In the genomic region with DNA sequence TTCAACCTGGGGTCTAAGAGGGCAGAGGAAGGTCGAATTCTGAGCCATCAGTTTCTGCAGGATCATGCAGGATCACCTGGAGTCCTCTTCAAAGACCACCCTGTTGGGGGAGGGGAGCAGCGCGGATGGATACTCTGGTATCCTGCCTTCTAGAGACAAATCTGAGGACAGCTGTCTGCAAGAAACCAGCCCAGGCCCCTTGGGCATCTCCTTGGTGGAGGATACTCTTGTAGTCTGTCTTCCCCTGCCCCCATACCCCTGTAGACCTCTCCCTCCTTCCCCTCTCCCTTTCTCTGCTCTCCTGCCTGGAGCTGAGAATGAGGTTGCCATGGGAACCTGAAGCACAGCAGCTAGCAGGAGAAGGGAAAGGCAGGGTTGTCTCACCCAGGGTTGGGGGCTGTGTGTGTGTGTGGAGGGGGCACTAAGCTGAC, we compare ENCODE assay signal across 8 mouse cellular contexts. TPM values are rescaled to one million over a fixed set of nuclear protein-coding genes. Genes with fewer than 3 reads are reported as not detected.
DNase-seq lines count a peak whose midpoint lies in the region; ATAC-seq and TF ChIP-seq lines count a peak whose summit lies in the region.

No protein-coding gene starts in this region.

- no peaks in the 10 kb centered on the region for H3K27me3 ChIP-seq in embryonic facial prominence, embryonic 10.5 days (replicated peaks; ENCODE audit: low read depth, poor library complexity, severe bottlenecking)
- no peaks in the 10 kb centered on the region for H3K27me3 ChIP-seq in intestine, embryonic 14.5 days (replicated peaks; ENCODE audit: control insufficient read depth, insufficient read depth, low read length)
- no peaks in the 10 kb centered on the region for H3K27me3 ChIP-seq in neural tube, embryonic 14.5 days (ENCODE audit: control insufficient read depth, insufficient read depth, low read length)

- no peaks in the 10 kb centered on the region for H3K9me3 ChIP-seq in embryonic facial prominence, embryonic 10.5 days
- no peaks in the 10 kb centered on the region for H3K9me3 ChIP-seq in intestine, embryonic 14.5 days (ENCODE audit: control insufficient read depth, low read length)
- H3K9me3 ChIP-seq in neural tube, embryonic 14.5 days (ENCODE audit: control insufficient read depth, low read length) = no peaks in the 10 kb centered on the region

- no peak for DNase-seq in left cerebral cortex, adult 2 months (ENCODE audit: extremely low spot score in 1 of 2, low spot score in 2 of 2)
- no peak for DNase-seq in left cerebral cortex, postnatal 36 days (ENCODE audit: low spot score in 2 of 2)
- peak; percentile 75 for DNase-seq in embryonic facial prominence, embryonic 10.5 days (ENCODE audit: low spot score)
- DNase-seq in intestine, embryonic 14.5 days (ENCODE audit: low spot score) = no peak

- H3K4me1 ChIP-seq in embryonic facial prominence, embryonic 10.5 days = peaks cover 99% of the 10 kb centered on the region
- H3K4me1 ChIP-seq in intestine, embryonic 14.5 days (replicated peaks; ENCODE audit: control insufficient read depth, insufficient read depth, low read length) = peaks cover 72% of the 10 kb centered on the region
- peaks cover 42% of the 10 kb centered on the region for H3K4me1 ChIP-seq in neural tube, embryonic 14.5 days (ENCODE audit: control insufficient read depth, insufficient read depth, low read length)

- whole genome bisulfite sequencing in embryonic facial prominence, embryonic 10.5 days = 21% methylated on average over 3 of the region's 3 CpGs
- WGBS in intestine, embryonic 14.5 days = 38% methylated on average over 3 of the region's 3 CpGs
- WGBS in neural tube, embryonic 14.5 days = 37% methylated on average over 3 of the region's 3 CpGs

- H3K9ac ChIP-seq in intestine, embryonic 14.5 days (ENCODE audit: low read length) = peak overlapping the region; percentile 3; the same call in 1 of the 2 replicates
- H3K9ac ChIP-seq in neural tube, embryonic 14.5 days (replicated peaks; ENCODE audit: low read depth, low read length) = peak overlapping the region; percentile 41

- H3K27ac ChIP-seq in left cerebral cortex, adult 2 months = peak overlapping the region; percentile 30; the same call in 1 of the 2 replicates
- H3K27ac ChIP-seq in embryonic facial prominence, embryonic 10.5 days (replicated peaks) = peak overlapping the region; percentile 93
- H3K27ac ChIP-seq in intestine, embryonic 14.5 days (ENCODE audit: low read depth) = peak overlapping the region; percentile 62
- H3K27ac ChIP-seq in neural tube, embryonic 14.5 days (ENCODE audit: low read depth, low read length) = peak overlapping the region; percentile 86

- peak; percentile 20; the same call in 1 of the 2 replicates for ATAC-seq in intestine, embryonic 14.5 days (replicated peaks; ENCODE audit: low FRiP score, low TSS enrichment, low read depth)
- peak; percentile 83 for ATAC-seq in neural tube, embryonic 14.5 days (ENCODE audit: low read depth)
- no peak for ATAC-seq in erythroblast, adult 5-6 weeks (replicated peaks; ENCODE audit: low FRiP score, poor library complexity, severe bottlenecking)
- ATAC-seq in megakaryocyte progenitor cell, adult 5-6 weeks (replicated peaks; ENCODE audit: poor library complexity) = no peak
- no peak for ATAC-seq in activated CD4-positive, CD25-positive, alpha-beta regulatory T cell, adult 4 months

- peak overlapping the region; percentile 12 for H3K4me2 ChIP-seq in intestine, embryonic 14.5 days (ENCODE audit: low read length)
- peak overlapping the region; percentile 37; the same call in 1 of the 2 replicates for H3K4me2 ChIP-seq in neural tube, embryonic 14.5 days (ENCODE audit: low read depth, low read length)

- no peak for TF ChIP-seq CTCF in left cerebral cortex, adult 2 months (IDR thresholded peaks at IDR 0.05)

- H3K36me3 ChIP-seq in embryonic facial prominence, embryonic 10.5 days (replicated peaks) = peaks cover 69% of the 10 kb centered on the region
- peaks cover 72% of the 10 kb centered on the region for H3K36me3 ChIP-seq in intestine, embryonic 14.5 days (ENCODE audit: control insufficient read depth, insufficient read depth, low read length)
- peaks cover 35% of the 10 kb centered on the region for H3K36me3 ChIP-seq in neural tube, embryonic 14.5 days (ENCODE audit: control insufficient read depth, insufficient read depth, low read length)

- intact Hi-C loops in left cerebral cortex, adult 2 months (cut with DNase I) = no loop called here
- intact Hi-C loops in left cerebral cortex, postnatal 36 days (cut with DNase I) = no loop called here

- H3K4me3 ChIP-seq in left cerebral cortex, adult 2 months = no peak overlapping the region
- peak overlapping the region; percentile 44 for H3K4me3 ChIP-seq in embryonic facial prominence, embryonic 10.5 days
- no peak overlapping the region for H3K4me3 ChIP-seq in intestine, embryonic 14.5 days (ENCODE audit: low read depth, low read length)
- no peak overlapping the region for H3K4me3 ChIP-seq in neural tube, embryonic 14.5 days (ENCODE audit: low read depth, low read length)

RNA-seq across cellular contexts. Expression of a gene that starts 13.7 kb away (rescaled TPM):
- 100 to 1,000 TPM; 174 to 191 TPM for total RNA-seq in left cerebral cortex, adult 2 months (2021)
- 100 to 1,000 TPM; 175 to 183 TPM for total RNA-seq in left cerebral cortex, postnatal 36 days (2021)
- polyA plus RNA-seq in embryonic facial prominence, embryonic 10.5 days (2016; fragmentation: Nextera tagmentation; extraction: Ambion mirVana) = 90.5 and 98.7 TPM in 2 replicates
- 85.1 and 88.6 TPM in 2 replicates for polyA plus RNA-seq in intestine, embryonic 14.5 days (2014; fragmentation: Nextera tagmentation; extraction: Ambion mirVana)
- polyA plus RNA-seq in neural tube, embryonic 14.5 days (2014; fragmentation: Nextera tagmentation; extraction: Ambion mirVana) = 82.9 and 99.8 TPM in 2 replicates
- 31.8 and 54.8 TPM in 2 replicates for total RNA-seq in erythroblast, adult 5-6 weeks (2015; ENCODE audit: low replicate concordance)
- total RNA-seq in erythroblast, adult 5-6 weeks (2017; ENCODE audit: low replicate concordance) = 28.4 and 129 TPM in 2 replicates
- total RNA-seq in megakaryocyte progenitor cell, adult 5-6 weeks (2015) = 40.1 and 47.2 TPM in 2 replicates
- 139 and 201 TPM in 2 replicates for total RNA-seq in megakaryocyte progenitor cell, adult 5-6 weeks (2017)
- 10 to 100 TPM; 44.4 to 52.4 TPM for polyA plus RNA-seq in activated CD4-positive, CD25-positive, alpha-beta regulatory T cell, adult 4 months (2017; shearing (Covaris generic))

RNA-seq across cellular contexts. Expression of a gene that starts 28.1 kb away (rescaled TPM):
- 10 to 100 TPM; 77.6 to 78.9 TPM for total RNA-seq in left cerebral cortex, adult 2 months (2021)
- total RNA-seq in left cerebral cortex, postnatal 36 days (2021) = 10 to 100 TPM; 79.9 to 81.0 TPM
- polyA plus RNA-seq in embryonic facial prominence, embryonic 10.5 days (2016; fragmentation: Nextera tagmentation; extraction: Ambion mirVana) = 14.0 and 16.0 TPM in 2 replicates
- polyA plus RNA-seq in intestine, embryonic 14.5 days (2014; fragmentation: Nextera tagmentation; extraction: Ambion mirVana) = 8.1 and 9.5 TPM in 2 replicates
- 39.8 and 53.5 TPM in 2 replicates for polyA plus RNA-seq in neural tube, embryonic 14.5 days (2014; fragmentation: Nextera tagmentation; extraction: Ambion mirVana)
- 2.1 TPM in 1 of 2 replicates, not detected in the other for total RNA-seq in erythroblast, adult 5-6 weeks (2015; ENCODE audit: low replicate concordance)
- not detected in 2 replicates for total RNA-seq in erythroblast, adult 5-6 weeks (2017; ENCODE audit: low replicate concordance)
- total RNA-seq in megakaryocyte progenitor cell, adult 5-6 weeks (2015) = 2.1 and 3.8 TPM in 2 replicates
- total RNA-seq in megakaryocyte progenitor cell, adult 5-6 weeks (2017) = 0.17 TPM in 2 replicates
- 1 to 10 TPM; 1.6 to 1.7 TPM for polyA plus RNA-seq in activated CD4-positive, CD25-positive, alpha-beta regulatory T cell, adult 4 months (2017; shearing (Covaris generic))

RNA-seq across cellular contexts. Expression of a gene that starts 30.3 kb away (rescaled TPM):
- 100 to 1,000 TPM; 326 to 327 TPM for total RNA-seq in left cerebral cortex, adult 2 months (2021)
- total RNA-seq in left cerebral cortex, postnatal 36 days (2021) = 100 to 1,000 TPM; 330 to 339 TPM
- polyA plus RNA-seq in embryonic facial prominence, embryonic 10.5 days (2016; fragmentation: Nextera tagmentation; extraction: Ambion mirVana) = 481 and 487 TPM in 2 replicates
- polyA plus RNA-seq in intestine, embryonic 14.5 days (2014; fragmentation: Nextera tagmentation; extraction: Ambion mirVana) = 752 and 786 TPM in 2 replicates
- polyA plus RNA-seq in neural tube, embryonic 14.5 days (2014; fragmentation: Nextera tagmentation; extraction: Ambion mirVana) = 347 and 366 TPM in 2 replicates
- 241 and 306 TPM in 2 replicates for total RNA-seq in erythroblast, adult 5-6 weeks (2015; ENCODE audit: low replicate concordance)
- total RNA-seq in erythroblast, adult 5-6 weeks (2017; ENCODE audit: low replicate concordance) = 280 and 382 TPM in 2 replicates
- total RNA-seq in megakaryocyte progenitor cell, adult 5-6 weeks (2015) = 1,765 and 1,897 TPM in 2 replicates
- 1,416 and 1,747 TPM in 2 replicates for total RNA-seq in megakaryocyte progenitor cell, adult 5-6 weeks (2017)
- 1,000 to 10,000 TPM; 1,077 to 1,095 TPM for polyA plus RNA-seq in activated CD4-positive, CD25-positive, alpha-beta regulatory T cell, adult 4 months (2017; shearing (Covaris generic))

RNA-seq across cellular contexts. Expression of a gene that starts 36.8 kb away (rescaled TPM):
- total RNA-seq in left cerebral cortex, adult 2 months (2021) = 1 to 10 TPM in 1 of 2 experiments, not detected in 1; 1.0 TPM
- total RNA-seq in left cerebral cortex, postnatal 36 days (2021) = 1 to 10 TPM in 1 of 2 experiments, not detected in 1; 1.1 TPM
- 0.85 and 1.1 TPM in 2 replicates for polyA plus RNA-seq in embryonic facial prominence, embryonic 10.5 days (2016; fragmentation: Nextera tagmentation; extraction: Ambion mirVana)
- polyA plus RNA-seq in intestine, embryonic 14.5 days (2014; fragmentation: Nextera tagmentation; extraction: Ambion mirVana) = 0.31 TPM in 2 replicates
- 0.36 TPM in 1 of 2 replicates, not detected in the other for polyA plus RNA-seq in neural tube, embryonic 14.5 days (2014; fragmentation: Nextera tagmentation; extraction: Ambion mirVana)
- total RNA-seq in erythroblast, adult 5-6 weeks (2015; ENCODE audit: low replicate concordance) = not detected in 2 replicates
- not detected in 2 replicates for total RNA-seq in erythroblast, adult 5-6 weeks (2017; ENCODE audit: low replicate concordance)
- 0.64 TPM in 1 of 2 replicates, not detected in the other for total RNA-seq in megakaryocyte progenitor cell, adult 5-6 weeks (2015)
- 0.30 TPM in 1 of 2 replicates, not detected in the other for total RNA-seq in megakaryocyte progenitor cell, adult 5-6 weeks (2017)
- under 1 TPM in 1 of 2 experiments, not detected in 1; 0.74 TPM for polyA plus RNA-seq in activated CD4-positive, CD25-positive, alpha-beta regulatory T cell, adult 4 months (2017; shearing (Covaris generic))

RNA-seq across cellular contexts. Expression of a gene that starts 46.1 kb away (rescaled TPM):
- total RNA-seq in left cerebral cortex, adult 2 months (2021) = 10 to 100 TPM; 19.5 to 21.3 TPM
- 10 to 100 TPM; 20.2 to 20.7 TPM for total RNA-seq in left cerebral cortex, postnatal 36 days (2021)
- 22.0 and 24.2 TPM in 2 replicates for polyA plus RNA-seq in embryonic facial prominence, embryonic 10.5 days (2016; fragmentation: Nextera tagmentation; extraction: Ambion mirVana)
- 10.5 and 11.8 TPM in 2 replicates for polyA plus RNA-seq in intestine, embryonic 14.5 days (2014; fragmentation: Nextera tagmentation; extraction: Ambion mirVana)
- polyA plus RNA-seq in neural tube, embryonic 14.5 days (2014; fragmentation: Nextera tagmentation; extraction: Ambion mirVana) = 13.8 and 13.9 TPM in 2 replicates
- total RNA-seq in erythroblast, adult 5-6 weeks (2015; ENCODE audit: low replicate concordance) = 7.1 and 15.4 TPM in 2 replicates
- total RNA-seq in erythroblast, adult 5-6 weeks (2017; ENCODE audit: low replicate concordance) = 8.9 and 12.3 TPM in 2 replicates
- total RNA-seq in megakaryocyte progenitor cell, adult 5-6 weeks (2015) = 8.8 and 9.3 TPM in 2 replicates
- total RNA-seq in megakaryocyte progenitor cell, adult 5-6 weeks (2017) = 16.7 and 19.2 TPM in 2 replicates
- polyA plus RNA-seq in activated CD4-positive, CD25-positive, alpha-beta regulatory T cell, adult 4 months (2017; shearing (Covaris generic)) = 10 to 100 TPM; 21.3 to 22.8 TPM

Comparison
In these comparisons a context has a peak if more than half of its experiments do, and no peak if none do; other contexts are left out.
1. H3K27ac ChIP-seq: peak in every context shown above with its lines; median percentile 93 in embryonic facial prominence, embryonic 10.5 days; 86 in neural tube, embryonic 14.5 days; 62 in intestine, embryonic 14.5 days; 30 in left cerebral cortex, adult 2 months.
2. ATAC-seq: peak in intestine, embryonic 14.5 days (single experiment) and neural tube, embryonic 14.5 days (single experiment); none in erythroblast, adult 5-6 weeks (single experiment), megakaryocyte progenitor cell, adult 5-6 weeks (single experiment) and activated CD4-positive, CD25-positive, alpha-beta regulatory T cell, adult 4 months (single experiment).
3. RNA of a gene that starts 28.1 kb away (total RNA-seq): 79.9 to 81.0 TPM in left cerebral cortex, postnatal 36 days and 77.6 to 78.9 TPM in left cerebral cortex, adult 2 months; 0.17 to 3.8 TPM in megakaryocyte progenitor cell, adult 5-6 weeks and 2.1 TPM in erythroblast, adult 5-6 weeks; every median in the first group is over 10 times any median in the second.